In genomic region chr7:62348804-62349190, GRCm38 (mm10) we compare ENCODE assay signal across 7 mouse cellular contexts. TPM values are rescaled to one million over a fixed set of nuclear protein-coding genes. Genes with fewer than 3 reads are reported as not detected.
DNase-seq lines count a peak whose midpoint lies in the region; ATAC-seq and TF ChIP-seq lines count a peak whose summit lies in the region.

No protein-coding gene starts in this region.

- intact Hi-C loops in left cerebral cortex, adult 2 months (cut with DNase I), result no loop called here

- no peak for TF ChIP-seq POLR2A in limb, embryonic 14.5 days (IDR thresholded peaks at IDR 0.05; ENCODE audit: borderline replicate concordance, extremely low read depth, insufficient read depth, insufficient read length)
- no peak for TF ChIP-seq POLR2A in small intestine, adult 2 months (IDR thresholded peaks at IDR 0.05; ENCODE audit: low read depth, low read length)

- no peak for TF ChIP-seq CTCF in left cerebral cortex, adult 2 months (IDR thresholded peaks at IDR 0.05)
- no peak for TF ChIP-seq CTCF in small intestine, adult 2 months (IDR thresholded peaks at IDR 0.05; ENCODE audit: extremely low read depth, insufficient read length, insufficient replicate concordance, low read depth, low read length)

- H3K9me3 ChIP-seq in embryonic facial prominence, embryonic 11.5 days (replicated peaks; ENCODE audit: control insufficient read depth, low read length), result no peaks in the 10 kb centered on the region
- H3K9me3 ChIP-seq in heart, embryonic 16.5 days (replicated peaks; ENCODE audit: control insufficient read depth, low read length), result peaks cover 5% of the 10 kb centered on the region
- H3K9me3 ChIP-seq in limb, embryonic 14.5 days (ENCODE audit: control insufficient read depth, low read length), result no peaks in the 10 kb centered on the region

- peak overlapping the region; percentile 55 for H3K4me3 ChIP-seq in left cerebral cortex, adult 2 months
- peak overlapping the region; percentile 54 for H3K4me3 ChIP-seq in embryonic facial prominence, embryonic 11.5 days (ENCODE audit: low read depth, low read length)
- peak overlapping the region; percentile 60 for H3K4me3 ChIP-seq in heart, embryonic 16.5 days (ENCODE audit: low read length)
- peak overlapping the region; percentile 53 for H3K4me3 ChIP-seq in limb, embryonic 14.5 days (replicated peaks; ENCODE audit: low read length)
- H3K4me3 ChIP-seq in small intestine, adult 2 months (ENCODE audit: low read depth, low read length), result peak overlapping the region; percentile 30

- peak overlapping the region; percentile 73 for H3K9ac ChIP-seq in embryonic facial prominence, embryonic 11.5 days (replicated peaks; ENCODE audit: low read length)
- peak overlapping the region; percentile 66 for H3K9ac ChIP-seq in heart, embryonic 16.5 days (ENCODE audit: low read length)
- H3K9ac ChIP-seq in limb, embryonic 14.5 days (ENCODE audit: low read depth, low read length, severe bottlenecking), result peak overlapping the region; percentile 72

- peak overlapping the region; percentile 64 for H3K4me2 ChIP-seq in embryonic facial prominence, embryonic 11.5 days (ENCODE audit: low read depth, low read length)
- peak overlapping the region; percentile 71 for H3K4me2 ChIP-seq in heart, embryonic 16.5 days (ENCODE audit: low read depth, low read length)
- peak overlapping the region; percentile 62 for H3K4me2 ChIP-seq in limb, embryonic 14.5 days (replicated peaks; ENCODE audit: low read depth, low read length, severe bottlenecking)

- no peaks in the 10 kb centered on the region for H3K4me1 ChIP-seq in embryonic facial prominence, embryonic 11.5 days (ENCODE audit: control insufficient read depth, insufficient read depth, low read length)
- no peaks in the 10 kb centered on the region for H3K4me1 ChIP-seq in heart, embryonic 16.5 days (ENCODE audit: control insufficient read depth, insufficient read depth, low read length)
- H3K4me1 ChIP-seq in limb, embryonic 14.5 days (ENCODE audit: control insufficient read depth, insufficient read depth, low read length), result no peaks in the 10 kb centered on the region
- H3K4me1 ChIP-seq in small intestine, adult 2 months (ENCODE audit: control insufficient read depth, insufficient read depth, insufficient read length, low read length), result no peaks in the 10 kb centered on the region

- no peaks in the 10 kb centered on the region for H3K27me3 ChIP-seq in embryonic facial prominence, embryonic 11.5 days (ENCODE audit: control insufficient read depth, insufficient read depth, low read length)
- H3K27me3 ChIP-seq in heart, embryonic 16.5 days (ENCODE audit: control insufficient read depth, insufficient read depth, low read length), result no peaks in the 10 kb centered on the region
- H3K27me3 ChIP-seq in limb, embryonic 14.5 days (ENCODE audit: control insufficient read depth, insufficient read depth, low read length), result no peaks in the 10 kb centered on the region
- no peaks in the 10 kb centered on the region for H3K27me3 ChIP-seq in small intestine, adult 2 months (ENCODE audit: control insufficient read depth, insufficient read depth, low read length)

- peak; percentile 10 to 13 for DNase-seq in left cerebral cortex, adult 2 months (ENCODE audit: extremely low spot score in 1 of 2, low spot score in 2 of 2)
- no peak for DNase-seq in left cerebral cortex, adult 8-10 months (ENCODE audit: low spot score in 2 of 2)
- no peak for DNase-seq in embryonic facial prominence, embryonic 11.5 days (ENCODE audit: low spot score)
- DNase-seq in limb, embryonic 14.5 days (ENCODE audit: low spot score), result no peak
- DNase-seq in spleen, postnatal 36 days (ENCODE audit: low spot score in 2 of 2), result no peak

- no peak overlapping the region; the same call in 1 of the 2 replicates for H3K27ac ChIP-seq in left cerebral cortex, adult 2 months
- no peak overlapping the region for H3K27ac ChIP-seq in embryonic facial prominence, embryonic 11.5 days (replicated peaks; ENCODE audit: low read depth, low read length)
- H3K27ac ChIP-seq in heart, embryonic 16.5 days (ENCODE audit: low read length), result no peak overlapping the region
- H3K27ac ChIP-seq in limb, embryonic 14.5 days (replicated peaks; ENCODE audit: low read depth, low read length), result no peak overlapping the region
- no peak overlapping the region for H3K27ac ChIP-seq in small intestine, adult 2 months (ENCODE audit: insufficient read depth, low read depth, low read length)

- 29% methylated on average over 17 of the region's 17 CpGs for WGBS in embryonic facial prominence, embryonic 11.5 days
- WGBS in heart, embryonic 16.5 days, result 33% methylated on average over 17 of the region's 17 CpGs
- 44% methylated on average over 17 of the region's 17 CpGs for WGBS in limb, embryonic 14.5 days
- WGBS in small intestine, adult 2 months, result 35% methylated on average over 17 of the region's 17 CpGs

- ATAC-seq in embryonic facial prominence, embryonic 11.5 days (replicated peaks; ENCODE audit: insufficient number of reproducible peaks, low FRiP score, low TSS enrichment, low read depth), result peak; percentile 35
- 0 out of 2 replicates have a peak, but pooled peaks have one; percentile 8 for ATAC-seq in heart, embryonic 16.5 days (replicated peaks; ENCODE audit: extremely low read depth, insufficient read depth, low FRiP score)
- peak; percentile 4; the same call in 1 of the 2 replicates for ATAC-seq in limb, embryonic 14.5 days (ENCODE audit: low FRiP score, low read depth)

- no peaks in the 10 kb centered on the region for H3K36me3 ChIP-seq in embryonic facial prominence, embryonic 11.5 days (replicated peaks; ENCODE audit: control insufficient read depth, insufficient read depth, low read depth, low read length)
- H3K36me3 ChIP-seq in heart, embryonic 16.5 days (ENCODE audit: control insufficient read depth, insufficient read depth), result no peaks in the 10 kb centered on the region
- H3K36me3 ChIP-seq in limb, embryonic 14.5 days (ENCODE audit: control insufficient read depth, insufficient read depth, low read length), result no peaks in the 10 kb centered on the region
- H3K36me3 ChIP-seq in small intestine, adult 2 months (ENCODE audit: control insufficient read depth, insufficient read depth, low read length), result no peaks in the 10 kb centered on the region

RNA-seq across cellular contexts. Expression of gene Ndn, which starts 2.4 kb away (rescaled TPM):
- total RNA-seq in left cerebral cortex, adult 2 months (2021), result 100 to 1,000 TPM; 112 to 117 TPM
- total RNA-seq in left cerebral cortex, adult 8-10 months (2022), result 100 to 1,000 TPM; 118 to 125 (median 122) TPM
- 133 and 148 TPM in 2 replicates for polyA plus RNA-seq in embryonic facial prominence, embryonic 11.5 days (2014; fragmentation: Nextera tagmentation; extraction: Ambion mirVana)
- 49.6 and 49.7 TPM in 2 replicates for polyA plus RNA-seq in heart, embryonic 16.5 days (2015; fragmentation: Nextera tagmentation; extraction: Ambion mirVana)
- polyA plus RNA-seq in limb, embryonic 14.5 days (2012; rRNA removed), result 103 and 109 TPM in 2 replicates
- 121 and 139 TPM in 2 replicates for polyA plus RNA-seq in limb, embryonic 14.5 days (2014; fragmentation: Nextera tagmentation; extraction: Ambion mirVana)
- polyA plus RNA-seq in small intestine, adult 2 months (2012; rRNA removed), result 1.8 and 2.1 TPM in 2 replicates

RNA-seq across cellular contexts. Expression of gene Magel2, which starts 28.0 kb away (rescaled TPM):
- total RNA-seq in left cerebral cortex, adult 2 months (2021), result 1 to 10 TPM; 1.4 to 3.5 TPM
- 1 to 10 TPM; 1.5 to 3.2 (median 2.4) TPM for total RNA-seq in left cerebral cortex, adult 8-10 months (2022)
- 8.6 and 8.8 TPM in 2 replicates for polyA plus RNA-seq in embryonic facial prominence, embryonic 11.5 days (2014; fragmentation: Nextera tagmentation; extraction: Ambion mirVana)
- polyA plus RNA-seq in heart, embryonic 16.5 days (2015; fragmentation: Nextera tagmentation; extraction: Ambion mirVana), result 0.70 and 0.87 TPM in 2 replicates
- 35.7 and 49.9 TPM in 2 replicates for polyA plus RNA-seq in limb, embryonic 14.5 days (2012; rRNA removed)
- polyA plus RNA-seq in limb, embryonic 14.5 days (2014; fragmentation: Nextera tagmentation; extraction: Ambion mirVana), result 5.5 and 7.2 TPM in 2 replicates
- not detected in 2 replicates for polyA plus RNA-seq in small intestine, adult 2 months (2012; rRNA removed)

Comparison
In these comparisons a context has a peak if more than half of its experiments do, and no peak if none do; other contexts are left out.
1. DNase-seq: peak in left cerebral cortex, adult 2 months (2 of 2); none in left cerebral cortex, adult 8-10 months (0 of 2), embryonic facial prominence, embryonic 11.5 days (single experiment), limb, embryonic 14.5 days (single experiment) and spleen, postnatal 36 days (0 of 2).
2. RNA of gene Ndn, which starts 2.4 kb away (polyA plus RNA-seq): 103 to 139 TPM in limb, embryonic 14.5 days, 133 to 148 TPM in embryonic facial prominence, embryonic 11.5 days and 49.6 to 49.7 TPM in heart, embryonic 16.5 days; 1.8 to 2.1 TPM in small intestine, adult 2 months; every median in the first group is over 10 times any median in the second.
3. Peak in every context shown above with its lines, with median percentiles within 50 percentile points of each other: H3K4me3 ChIP-seq, ATAC-seq, H3K4me2 ChIP-seq and H3K9ac ChIP-seq.